16 mouse cellular contexts compared by ENCODE assay signal in the genomic region with DNA sequence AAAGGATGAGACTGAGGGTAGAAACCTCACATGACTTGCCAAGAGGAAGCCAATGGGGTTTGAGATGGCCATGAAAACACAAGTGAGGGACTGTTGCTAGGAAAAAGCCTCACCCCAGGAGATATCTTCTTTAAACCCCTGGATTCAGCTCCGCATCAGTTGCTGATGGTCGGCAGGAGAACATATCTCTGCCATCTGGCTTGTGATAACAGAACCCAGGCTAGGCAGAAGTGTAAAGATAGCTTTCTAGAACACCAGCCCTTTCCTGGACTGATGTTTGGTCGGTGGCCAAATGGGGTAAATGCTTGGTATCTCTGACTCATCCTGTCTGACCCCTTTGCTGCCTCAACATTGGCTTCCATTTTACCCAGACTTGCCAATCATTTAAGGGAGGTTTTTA.
"Had no signal": no experiment of that assay in that cellular context is flagged by ENCODE, and none has a peak within 500 bp of the region (broad histone marks: within the 10 kb centered on the region; RNA-seq: fewer than 3 reads in every experiment).

No protein-coding gene starts in this region.

- H3K9ac ChIP-seq: neural tube, embryonic 13.5 days; neural tube, embryonic 15.5 days; stomach, embryonic 15.5 days had no signal

- H3K27ac ChIP-seq: neural tube, embryonic 13.5 days; neural tube, embryonic 15.5 days; stomach, embryonic 15.5 days; stomach, postnatal 0 days had no signal

- DNase-seq: retina, postnatal 1 day; right cerebral cortex, adult 18-20 months; right cerebral cortex, postnatal 14 days; right cerebral cortex, postnatal 25 days; right cerebral cortex, postnatal 4 days; spleen, adult 18-20 months; thymus, adult 18-20 months; thymus, adult 2 months; thymus, postnatal 14 days; thymus, postnatal 25 days; thymus, postnatal 36 days; thymus, postnatal 4 days had no signal

- H3K9me3 ChIP-seq: neural tube, embryonic 13.5 days; neural tube, embryonic 15.5 days; stomach, embryonic 15.5 days had no signal

- H3K36me3 ChIP-seq: neural tube, embryonic 13.5 days; neural tube, embryonic 15.5 days; stomach, embryonic 15.5 days had no signal

- H3K4me3 ChIP-seq: neural tube, embryonic 13.5 days; neural tube, embryonic 15.5 days; stomach, embryonic 15.5 days had no signal

- H3K4me1 ChIP-seq: stomach, embryonic 15.5 days had no signal

- H3K27me3 ChIP-seq: neural tube, embryonic 13.5 days; neural tube, embryonic 15.5 days; stomach, embryonic 15.5 days had no signal
